Mouse (Mus musculus): ENCODE measurements around the gene Lipk.

The Lipk gene

GRCm38 (mm10) chr19:34008002-34008401, at the start of gene Lipk:
Gene Lipk (plus strand): TSS chr19:34008290.
- no peak for DNase-seq

- no peak for DNase-seq
Measured at GRCm38 (mm10) chr19:33960887-33961286, 47.2 kb upstream of the Lipk start, which contains the start of gene Lipf. Gene Lipf (plus strand): TSS chr19:33961187.

GRCm38 (mm10) chr19:33979007-33979406, 29.1 kb upstream of the Lipk start:
- no peak for DNase-seq

- no peak for DNase-seq
Measured at GRCm38 (mm10) chr19:33983043-33983442, 25.0 kb upstream of the Lipk start.

- DNase-seq, result no peak
Measured at GRCm38 (mm10) chr19:34021440-34022172, 13.5 kb downstream of the Lipk start.

GRCm38 (mm10) chr19:34022759-34023158, 14.7 kb downstream of the Lipk start:
- DNase-seq, result no peak

GRCm38 (mm10) chr19:34039731-34040130, 31.6 kb downstream of the Lipk start:
- no peak for DNase-seq

GRCm38 (mm10) chr19:34043008-34043407, 34.9 kb downstream of the Lipk start:
- no peak for DNase-seq

- no peak for DNase-seq
Measured at GRCm38 (mm10) chr19:34049371-34050039, 41.4 kb downstream of the Lipk start.

- DNase-seq, result no peak
Measured at GRCm38 (mm10) chr19:34051502-34051901, 43.4 kb downstream of the Lipk start.

GRCm38 (mm10) chr19:34063547-34063946, 55.5 kb downstream of the Lipk start:
- DNase-seq, result no peak

- no peak for DNase-seq
Measured at GRCm38 (mm10) chr19:34064059-34064458, 56.0 kb downstream of the Lipk start.

GRCm38 (mm10) chr19:34066779-34067472, 58.8 kb downstream of the Lipk start, which contains the start of gene Lipn:
Gene Lipn (plus strand): TSS chr19:34067358.
- DNase-seq, result no peak

- DNase-seq, result no peak
Measured at GRCm38 (mm10) chr19:34074239-34074638, 66.1 kb downstream of the Lipk start.

GRCm38 (mm10) chr19:34078130-34078529, 70.0 kb downstream of the Lipk start:
- no peak for DNase-seq

- no peak for DNase-seq
Measured at GRCm38 (mm10) chr19:34089011-34089680, 81.1 kb downstream of the Lipk start.

GRCm38 (mm10) chr19:34095381-34095780, 87.3 kb downstream of the Lipk start:
- no peak for DNase-seq

GRCm38 (mm10) chr19:34096228-34096627, 88.1 kb downstream of the Lipk start:
- DNase-seq, result no peak

All from right cerebral cortex, postnatal 4 days (tissue).